Mouse (Mus musculus) testis, adult 2 months (tissue): ENCODE results near the gene Tmem178b.

ENCODE experiments used
- CTCF ChIP-seq: fragments of 200-500 bp; IDR thresholded peaks from 2 replicates; pipeline ENCODE4 v1.5.1; 2012; ENCODE audit warnings: low read depth, mild to moderate bottlenecking, inconsistent platforms, low read length, moderate library complexity; ENCODE audit not compliant: control insufficient read depth, insufficient read depth, insufficient replicate concordance
- POLR2A ChIP-seq: fragments of 200-500 bp; IDR thresholded peaks from 2 replicates; pipeline ENCODE4 v1.6.1; 2012; ENCODE audit warnings: low read depth, mild to moderate bottlenecking, inconsistent platforms, low read length, moderate library complexity; ENCODE audit not compliant: control insufficient read depth

DNA sequence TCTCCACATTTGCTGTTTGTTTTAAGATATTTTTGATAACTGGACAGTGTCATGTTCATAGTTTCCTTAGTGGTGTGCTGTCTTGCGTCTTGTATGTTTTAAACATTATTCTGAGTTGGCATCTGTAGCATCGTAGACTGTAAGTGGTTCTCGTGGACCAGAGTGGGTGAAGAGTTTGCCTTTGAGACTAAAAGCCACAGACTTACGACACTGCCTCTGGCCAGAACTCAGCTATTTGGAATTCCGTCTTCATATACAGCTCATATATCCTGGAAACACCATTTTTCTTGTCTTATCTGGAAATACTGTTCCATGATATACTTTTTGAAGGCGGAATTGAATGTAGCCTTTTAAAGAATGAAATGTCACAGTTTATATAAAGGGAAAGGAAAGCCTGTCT lies 260.4 kb downstream of the Tmem178b start:
- TF ChIP-seq POLR2A (no peak), CTCF (no peak)
